Mouse (Mus musculus): Measurements from ENCODE around the gene Ctdsp2.

DNA sequence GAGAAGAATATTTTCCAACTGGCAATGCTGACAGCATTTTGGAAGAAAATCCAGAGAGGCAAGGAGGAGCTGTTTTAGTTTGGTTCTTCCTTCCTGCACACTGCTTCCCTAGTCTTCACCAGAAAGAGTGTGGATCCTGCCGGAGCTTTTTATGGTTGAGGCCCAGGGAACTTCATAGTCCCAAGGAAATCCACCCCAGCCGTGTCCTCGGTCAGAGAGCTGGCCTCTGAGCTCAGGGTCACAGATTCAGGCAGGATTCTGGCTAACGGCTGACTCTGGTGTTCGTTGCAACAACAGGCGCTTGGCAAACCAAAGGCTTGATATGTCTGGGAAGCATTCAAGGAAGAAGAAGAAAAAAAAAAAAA, 15.6 kb upstream of the Ctdsp2 start:
- TF ChIP-seq POLR2A (IDR thresholded peaks at IDR 0.05; ENCODE audit: extremely low read depth, insufficient read depth, low read length): no peak
- TF ChIP-seq CTCF (IDR thresholded peaks at IDR 0.05; ENCODE audit: extremely low read depth, insufficient read depth, low read length): no peak
